Mouse (Mus musculus): ENCODE measurements at regions not wholly inside any gene's neighbourhood (a gene's known extent, or its start where the extent isn't known, plus 50 kb on each side); places are given as distances from the start of the nearest gene placed in this dataset.

GRCm38 (mm10) chr16:7927756-7928155 is 497.2 kb downstream of the Tmem114 start:
- no peak for TF ChIP-seq POLR2AphosphoS2 (IDR thresholded peaks at IDR 0.05; ENCODE audit: insufficient read length, low read depth)
- TF ChIP-seq USF1 (IDR thresholded peaks at IDR 0.05; ENCODE audit: low read depth) = no peak
- no peak for TF ChIP-seq MAX (IDR thresholded peaks at IDR 0.05; ENCODE audit: low read depth)
- no peak for TF ChIP-seq POLR2A (IDR thresholded peaks at IDR 0.05; ENCODE audit: insufficient read length, low read depth)
- TF ChIP-seq SRF (IDR thresholded peaks at IDR 0.05; ENCODE audit: control insufficient read depth, insufficient read length, low read depth) = no peak
- no peak for TF ChIP-seq MYOD1 (IDR thresholded peaks at IDR 0.05; ENCODE audit: control insufficient read depth in 1 of 3, insufficient read length in 2 of 3, low read depth in 2 of 3)
- no peak for TF ChIP-seq MYOG (IDR thresholded peaks at IDR 0.05; ENCODE audit: control insufficient read depth in 1 of 3, insufficient read depth in 1 of 3, insufficient read length in 2 of 3, low read depth in 2 of 3)
- TF ChIP-seq REST (IDR thresholded peaks at IDR 0.05; ENCODE audit: insufficient read depth, insufficient read length) = no peak

All from myocyte (in vitro differentiated cells).